Mouse (Mus musculus) testis, postnatal 10 days (tissue): ENCODE results near the gene Pdcd1.
"Not testable (repeated sequence)": the region's sequence is repeated elsewhere in the genome, so short reads cannot be mapped to it uniquely, and the experiment has no call there.

Experiments used
- DNase-seq: peaks from one replicate; pipeline ENCODE4 v3.0.0; 2021; ENCODE audit warnings: low spot score

The Pdcd1 gene

GRCm38 (mm10) chr1:94052373-94052772, at the start of gene Pdcd1:
Gene Pdcd1 (minus strand): TSS chr1:94052553.
- no peak for DNase-seq

GRCm38 (mm10) chr1:94091788-94092187, 39.4 kb upstream of the Pdcd1 start:
- no peak for DNase-seq

- no peak for DNase-seq
Measured at GRCm38 (mm10) chr1:94086311-94086898, 34.1 kb upstream of the Pdcd1 start.

- no peak for DNase-seq
Measured at GRCm38 (mm10) chr1:94085324-94086105, 33.2 kb upstream of the Pdcd1 start.

- no peak for DNase-seq
Measured at GRCm38 (mm10) chr1:94081761-94082160, 29.4 kb upstream of the Pdcd1 start.

GRCm38 (mm10) chr1:94081191-94081590, 28.8 kb upstream of the Pdcd1 start:
- DNase-seq, result no peak

GRCm38 (mm10) chr1:94080718-94081117, 28.4 kb upstream of the Pdcd1 start:
- DNase-seq, result no peak

GRCm38 (mm10) chr1:94078835-94079440, 26.6 kb upstream of the Pdcd1 start:
- DNase-seq, result peak; percentile 94

GRCm38 (mm10) chr1:94078314-94078713, 26.0 kb upstream of the Pdcd1 start:
- DNase-seq, result no peak

- DNase-seq, result no peak
Measured at GRCm38 (mm10) chr1:94076702-94077101, 24.3 kb upstream of the Pdcd1 start.

GRCm38 (mm10) chr1:94074756-94075155, 22.4 kb upstream of the Pdcd1 start:
- no peak for DNase-seq

- not testable (repeated sequence) for DNase-seq
Measured at GRCm38 (mm10) chr1:94058281-94058680, 5.9 kb upstream of the Pdcd1 start.

GRCm38 (mm10) chr1:94057401-94057800, 5.0 kb upstream of the Pdcd1 start:
- no peak for DNase-seq

GRCm38 (mm10) chr1:94055966-94056365, 3.6 kb upstream of the Pdcd1 start:
- DNase-seq, result no peak

GRCm38 (mm10) chr1:94054481-94054880, 2.1 kb upstream of the Pdcd1 start:
- no peak for DNase-seq

GRCm38 (mm10) chr1:94053530-94054216, 1.3 kb upstream of the Pdcd1 start:
- no peak for DNase-seq

GRCm38 (mm10) chr1:94051104-94051503, 1.2 kb downstream of the Pdcd1 start:
- DNase-seq, result no peak

- DNase-seq, result no peak
Measured at GRCm38 (mm10) chr1:94046544-94046943, 5.8 kb downstream of the Pdcd1 start.

GRCm38 (mm10) chr1:94045559-94045958, 6.8 kb downstream of the Pdcd1 start:
- DNase-seq, result no peak

GRCm38 (mm10) chr1:94040391-94040790, 12.0 kb downstream of the Pdcd1 start:
- DNase-seq, result no peak

- DNase-seq, result peak; percentile 84
Measured at GRCm38 (mm10) chr1:94034984-94035743, 17.2 kb downstream of the Pdcd1 start.

- no peak for DNase-seq
Measured at GRCm38 (mm10) chr1:94033075-94033602, 19.2 kb downstream of the Pdcd1 start.
